Mouse (Mus musculus) forebrain, embryonic 12.5 days (tissue): ENCODE results near the gene Notch4. TPM values are rescaled to one million over a fixed set of nuclear protein-coding genes. Genes with fewer than 3 reads are reported as not detected.

Experiments used
- ATAC-seq: fragments of 200-750 bp; cut with Nextera tagmentation; 2 replicates; pipeline ENCODE4 v1.8.0; 2017; ENCODE audit warnings: moderate TSS enrichment; ENCODE audit not compliant: low FRiP score
- H3K27ac ChIP-seq: fragments of 300-500 bp; sonication (generic); 2 replicates; pipeline ENCODE4 v1.5.1; 2016; ENCODE audit warnings: mild to moderate bottlenecking
- H3K27me3 ChIP-seq: fragments of 300-500 bp; sonication (generic); 2 replicates; pipeline ENCODE4 v1.6.1; 2016; ENCODE audit warnings: mild to moderate bottlenecking
- H3K36me3 ChIP-seq: fragments of 300-500 bp; sonication (generic); replicated peaks from 2 replicates; pipeline ENCODE4 v1.6.1; 2016; ENCODE audit warnings: mild to moderate bottlenecking
- H3K4me1 ChIP-seq: fragments of 300-500 bp; sonication (generic); 2 replicates; pipeline ENCODE4 v1.6.1; 2016
- H3K4me2 ChIP-seq: fragments of 300-500 bp; sonication (generic); 2 replicates; pipeline ENCODE4 v1.6.1; 2016; ENCODE audit warnings: mild to moderate bottlenecking, moderate library complexity
- H3K4me3 ChIP-seq: fragments of 300-500 bp; sonication (generic); replicated peaks from 2 replicates; pipeline ENCODE4 v1.5.1; 2016; ENCODE audit warnings: mild to moderate bottlenecking
- H3K9ac ChIP-seq: fragments of 300-500 bp; sonication (generic); 2 replicates; pipeline ENCODE4 v1.6.1; 2016; ENCODE audit warnings: mild to moderate bottlenecking
- H3K9me3 ChIP-seq: fragments of 300-500 bp; sonication (generic); 2 replicates; pipeline ENCODE4 v1.6.1; 2016
- WGBS: fragments of 180-500 bp; shearing (Covaris S2); methylation state at CpG from one replicate; pipeline ENCODE4 v1.1.7; 2016; 5-methylcytosine and 5-hydroxymethylcytosine counted together
- polyA plus RNA-seq: library from polyadenylated mRNA; unstranded; fragments of >200 nt; fragmentation: Nextera tagmentation; extraction: Ambion mirVana; gene quantifications from 2 replicates; pipeline ENCODE4 v1.2.1, GENCODE M21; 2016

Notch4 gene
- polyA plus RNA-seq, 1 experiment from 2014 or later, result 9.5 TPM

- Histone ChIP-seq H3K4me2 (no peak overlapping the region), H3K9me3 (no peaks in the 10 kb centered on the region), H3K4me3 (no peak overlapping the region), H3K27ac (no peak overlapping the region), H3K9ac (no peak overlapping the region), H3K36me3 (peaks cover 58% of the 10 kb centered on the region), H3K4me1 (no peaks in the 10 kb centered on the region), H3K27me3 (no peaks in the 10 kb centered on the region)
- 14% methylated on average over 6 of the region's 6 CpGs for WGBS
- peak; percentile 30; the same call in 1 of the 2 replicates for ATAC-seq
Measured at GRCm38 (mm10) chr17:34618999-34619398, 54.9 kb downstream of the Notch4 start.

- Histone ChIP-seq H3K27ac (no peak overlapping the region), H3K4me3 (no peak overlapping the region), H3K4me1 (peaks cover 4% of the 10 kb centered on the region), H3K9ac (no peak overlapping the region), H3K9me3 (no peaks in the 10 kb centered on the region), H3K4me2 (no peak overlapping the region), H3K36me3 (peaks cover 39% of the 10 kb centered on the region), H3K27me3 (no peaks in the 10 kb centered on the region)
- WGBS, result 89% methylated on average over 8 of the region's 8 CpGs
- ATAC-seq, result no peak
Measured at GRCm38 (mm10) chr17:34621006-34621405, 56.9 kb downstream of the Notch4 start.

- H3K9ac ChIP-seq, result no peak overlapping the region
- H3K4me2 ChIP-seq, result no peak overlapping the region
- H3K4me3 ChIP-seq, result no peak overlapping the region
- no peaks in the 10 kb centered on the region for H3K27me3 ChIP-seq
- ATAC-seq, result no peak
- peaks cover 18% of the 10 kb centered on the region for H3K4me1 ChIP-seq
- WGBS, result 90% methylated on average over 9 of the region's 9 CpGs
- peaks cover 23% of the 10 kb centered on the region for H3K36me3 ChIP-seq
- no peaks in the 10 kb centered on the region for H3K9me3 ChIP-seq
- H3K27ac ChIP-seq, result no peak overlapping the region
Measured at GRCm38 (mm10) chr17:34623161-34623560, 59.1 kb downstream of the Notch4 start.

GRCm38 (mm10) chr17:34624981-34625380, 60.9 kb downstream of the Notch4 start:
- no peak overlapping the region for H3K4me2 ChIP-seq
- 96% methylated on average over 3 of the region's 3 CpGs for WGBS
- no peak overlapping the region for H3K9ac ChIP-seq
- no peak overlapping the region for H3K4me3 ChIP-seq
- H3K36me3 ChIP-seq, result peaks cover 23% of the 10 kb centered on the region
- no peak overlapping the region for H3K27ac ChIP-seq
- H3K9me3 ChIP-seq, result no peaks in the 10 kb centered on the region
- H3K27me3 ChIP-seq, result peaks cover 12% of the 10 kb centered on the region
- ATAC-seq, result no peak
- H3K4me1 ChIP-seq, result peaks cover 37% of the 10 kb centered on the region

- Histone ChIP-seq H3K9me3 (no peaks in the 10 kb centered on the region), H3K27me3 (peaks cover 24% of the 10 kb centered on the region), H3K36me3 (peaks cover 17% of the 10 kb centered on the region), H3K4me3 (peak overlapping the region; percentile 71), H3K27ac (peak overlapping the region; percentile 92), H3K4me2 (peak overlapping the region; percentile 87), H3K4me1 (peaks cover 49% of the 10 kb centered on the region), H3K9ac (peak overlapping the region; percentile 73)
- WGBS, result 57% methylated on average over 16 of the region's 16 CpGs
- peak; percentile 0; the same call in 1 of the 2 replicates for ATAC-seq
Measured at GRCm38 (mm10) chr17:34626062-34626772, 62.1 kb downstream of the Notch4 start.

GRCm38 (mm10) chr17:34626773-34627092, 62.7 kb downstream of the Notch4 start:
- Histone ChIP-seq H3K27me3 (peaks cover 30% of the 10 kb centered on the region), H3K4me1 (peaks cover 54% of the 10 kb centered on the region), H3K27ac (peak overlapping the region; percentile 92), H3K9me3 (no peaks in the 10 kb centered on the region), H3K9ac (peak overlapping the region; percentile 73), H3K36me3 (peaks cover 14% of the 10 kb centered on the region), H3K4me2 (peak overlapping the region; percentile 87), H3K4me3 (peak overlapping the region; percentile 71)
- under 1% methylated on average over 18 of the region's 18 CpGs for WGBS
- ATAC-seq, result peak; percentile 30

- Histone ChIP-seq H3K36me3 (peaks cover 9% of the 10 kb centered on the region), H3K4me1 (peaks cover 60% of the 10 kb centered on the region), H3K9me3 (no peaks in the 10 kb centered on the region), H3K27me3 (peaks cover 35% of the 10 kb centered on the region), H3K4me2 (peak overlapping the region; percentile 87), H3K4me3 (peak overlapping the region; percentile 71), H3K27ac (peak overlapping the region; percentile 92), H3K9ac (peak overlapping the region; percentile 73)
- peak; percentile 67 for ATAC-seq
- WGBS, result under 1% methylated on average over 43 of the region's 45 CpGs
Measured at GRCm38 (mm10) chr17:34627093-34627942, 63.2 kb downstream of the Notch4 start.

- no peak for ATAC-seq
- 6% methylated on average over 29 of the region's 29 CpGs for WGBS
Measured at GRCm38 (mm10) chr17:34627943-34628643, 64.0 kb downstream of the Notch4 start, which contains the start of gene Ppt2. TSS of gene Ppt2 (minus strand) at chr17:34628510.

GRCm38 (mm10) chr17:34628644-34628967, 64.5 kb downstream of the Notch4 start:
- H3K4me2 ChIP-seq, result peak overlapping the region; percentile 87
- H3K27ac ChIP-seq, result peak overlapping the region; percentile 92
- H3K36me3 ChIP-seq, result no peaks in the 10 kb centered on the region; the same call in 1 of the 2 replicates
- peaks cover 64% of the 10 kb centered on the region for H3K4me1 ChIP-seq
- no peaks in the 10 kb centered on the region for H3K9me3 ChIP-seq
- H3K9ac ChIP-seq, result peak overlapping the region; percentile 73
- WGBS, result 12% methylated on average over 5 of the region's 5 CpGs
- H3K4me3 ChIP-seq, result peak overlapping the region; percentile 71
- no peak for ATAC-seq
- H3K27me3 ChIP-seq, result peaks cover 48% of the 10 kb centered on the region

More at GRCm38 (mm10) chr17:34627943-34628643, 64.0 kb downstream of the Notch4 start, which contains the start of gene Ppt2:
- Histone ChIP-seq H3K9me3 (no peaks in the 10 kb centered on the region), H3K9ac (peak within 1 kb of the TSS; percentile 73), H3K4me3 (peak within 1 kb of the TSS; percentile 71), H3K4me2 (peak within 1 kb of the TSS; percentile 87), H3K27me3 (peaks cover 43% of the 10 kb centered on the region), H3K4me1 (peaks cover 64% of the 10 kb centered on the region), H3K36me3 (peaks cover under 1% of the 10 kb centered on the region; the same call in 1 of the 2 replicates), H3K27ac (peak within 1 kb of the TSS; percentile 92)

GRCm38 (mm10) chr17:34629221-34629751, 65.2 kb downstream of the Notch4 start, which contains the start of gene Prrt1:
TSS of gene Prrt1 (plus strand) at chr17:34629533.
- ATAC-seq, result peak; percentile 48
- Histone ChIP-seq H3K4me2 (peak within 1 kb of the TSS; percentile 87), H3K9me3 (no peaks in the 10 kb centered on the region), H3K27me3 (peaks cover 53% of the 10 kb centered on the region), H3K4me1 (peaks cover 64% of the 10 kb centered on the region), H3K9ac (peak within 1 kb of the TSS; percentile 73), H3K27ac (peak within 1 kb of the TSS; percentile 92), H3K36me3 (no peaks in the 10 kb centered on the region), H3K4me3 (peak within 1 kb of the TSS; percentile 71)
- WGBS, result 0% methylated on average over 14 of the region's 16 CpGs

- 17% methylated on average over 12 of the region's 12 CpGs for WGBS
- H3K9me3 ChIP-seq, result no peaks in the 10 kb centered on the region
- peak overlapping the region; percentile 87 for H3K4me2 ChIP-seq
- ATAC-seq, result no peak
- no peak overlapping the region for H3K27ac ChIP-seq
- peaks cover 64% of the 10 kb centered on the region for H3K4me1 ChIP-seq
- H3K4me3 ChIP-seq, result peak overlapping the region; percentile 38
- no peaks in the 10 kb centered on the region for H3K36me3 ChIP-seq
- peak overlapping the region; percentile 73 for H3K9ac ChIP-seq
- H3K27me3 ChIP-seq, result peaks cover 53% of the 10 kb centered on the region
Measured at GRCm38 (mm10) chr17:34629796-34630603, 65.9 kb downstream of the Notch4 start.
